Mouse (Mus musculus): ENCODE results near the gene 4933402D24Rik.

The 4933402D24Rik gene

DNA sequence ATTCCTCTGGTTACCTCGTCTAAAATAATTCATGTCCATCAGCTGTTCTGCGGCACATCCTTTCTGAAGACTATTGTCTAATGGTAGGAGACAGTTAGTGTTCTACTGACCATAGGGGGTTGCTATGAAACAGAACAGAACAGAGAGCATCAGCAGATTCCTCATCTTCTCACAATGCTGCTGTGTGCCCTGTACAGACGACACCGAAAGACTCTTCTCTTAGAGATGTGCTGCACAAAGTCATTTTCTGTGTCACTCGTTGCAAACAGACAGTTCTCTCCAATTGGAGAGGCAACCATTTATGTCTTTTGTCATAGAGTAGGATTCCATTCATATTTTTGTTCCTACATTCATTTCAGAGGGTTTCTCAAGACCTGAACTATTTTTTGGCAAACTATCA, at the start of gene 4933402D24Rik:
TSS of gene 4933402D24Rik (minus strand) at position 101 of the 400 bp plus-strand sequence.
- DNase-seq (ENCODE audit: low spot score), result no peak

- DNase-seq (ENCODE audit: low spot score), result no peak
Measured at GRCm38 (mm10) chr1:63808584-63808983, 39.5 kb upstream of the 4933402D24Rik start.

DNA sequence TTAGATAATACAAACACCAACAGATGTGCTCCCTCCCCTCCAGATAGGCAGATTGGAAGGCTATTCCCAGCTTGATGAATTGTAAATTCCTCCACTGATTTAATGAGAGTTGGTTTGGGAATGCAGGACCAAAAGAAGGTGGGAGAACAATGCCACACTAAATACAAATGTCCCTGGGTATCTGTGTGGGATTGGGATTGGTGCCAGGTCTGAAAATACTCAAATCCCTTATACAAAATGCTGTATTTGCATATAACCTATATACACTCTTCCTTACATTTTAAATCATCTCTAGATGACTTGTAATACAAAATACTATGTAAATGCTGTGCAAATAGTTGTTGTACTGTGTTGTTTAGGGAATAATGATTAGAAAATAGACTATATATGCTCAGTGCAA, 36.0 kb upstream of the 4933402D24Rik start:
- no peak for DNase-seq (ENCODE audit: low spot score)

DNA sequence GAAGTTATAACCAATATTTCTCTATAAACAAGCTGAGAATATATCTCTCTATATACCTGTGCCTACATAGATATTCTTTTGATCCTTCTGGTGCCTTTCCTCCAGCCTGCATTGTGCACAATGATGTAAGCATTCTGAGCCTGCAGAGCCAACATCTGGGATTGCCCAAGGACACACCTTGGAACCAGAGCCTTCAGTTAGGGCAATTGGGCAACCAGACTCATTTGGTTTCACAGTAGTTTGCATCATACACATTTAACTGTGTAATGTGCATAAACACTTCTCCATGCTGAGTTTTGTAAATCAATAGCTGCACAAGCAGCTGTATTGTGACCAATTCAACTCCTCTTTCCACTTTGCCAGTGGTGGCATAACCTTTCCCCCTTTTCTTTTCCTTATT, 25.3 kb upstream of the 4933402D24Rik start:
- peak; percentile 0 for DNase-seq (ENCODE audit: low spot score)

GRCm38 (mm10) chr1:63776902-63777630, 8.0 kb upstream of the 4933402D24Rik start:
- no peak for DNase-seq (ENCODE audit: low spot score)

DNA sequence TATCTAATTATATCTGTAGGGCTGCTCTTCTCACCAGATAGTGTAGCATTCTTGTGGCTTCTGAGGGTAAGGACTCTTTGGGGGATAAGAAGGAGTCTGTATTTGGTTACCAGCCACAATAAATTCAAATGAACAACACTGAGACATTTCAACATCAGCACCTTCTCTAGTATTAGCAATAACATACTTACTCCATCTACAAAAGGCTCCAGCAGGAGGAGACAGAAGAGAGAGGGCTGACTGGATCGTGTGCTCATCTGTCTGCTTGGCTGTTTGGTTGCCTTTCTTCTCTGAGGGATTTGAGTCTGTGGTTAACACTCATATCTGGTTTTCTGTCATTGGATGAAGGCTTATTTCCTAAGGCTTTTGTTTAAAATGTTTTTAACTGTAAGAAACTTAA, 7.3 kb upstream of the 4933402D24Rik start:
- DNase-seq (ENCODE audit: low spot score), result no peak

DNA sequence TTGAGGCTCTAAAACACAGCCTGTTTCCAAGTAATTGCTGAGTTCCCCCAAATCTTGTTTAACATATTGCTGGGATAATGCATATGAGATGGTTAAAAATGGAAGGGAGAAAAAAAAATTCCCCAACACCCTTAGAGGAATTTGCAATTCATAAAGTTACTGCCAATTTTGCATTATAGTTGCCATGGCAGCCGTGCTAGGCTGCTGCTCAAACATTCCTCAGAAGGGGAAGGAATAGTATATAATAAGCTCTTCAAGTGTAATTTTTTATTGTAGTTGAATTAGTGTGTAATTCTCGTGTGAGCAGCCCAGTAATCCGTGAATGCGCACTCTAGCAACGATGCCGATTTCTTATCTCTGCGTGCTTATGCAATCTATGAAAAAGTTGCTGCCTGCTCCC, 1.2 kb upstream of the 4933402D24Rik start:
- DNase-seq (ENCODE audit: low spot score), result no peak

- no peak for DNase-seq (ENCODE audit: low spot score)
Measured at GRCm38 (mm10) chr1:63768112-63768511, 955 bp downstream of the 4933402D24Rik start.

GRCm38 (mm10) chr1:63764395-63764794, 4.7 kb downstream of the 4933402D24Rik start:
- no peak for DNase-seq (ENCODE audit: low spot score)

- DNase-seq (ENCODE audit: low spot score), result no peak
Measured at GRCm38 (mm10) chr1:63763881-63764386, 5.1 kb downstream of the 4933402D24Rik start.

- peak; percentile 14 for DNase-seq (ENCODE audit: low spot score)
Measured at GRCm38 (mm10) chr1:63763212-63763694, 5.8 kb downstream of the 4933402D24Rik start.

DNA sequence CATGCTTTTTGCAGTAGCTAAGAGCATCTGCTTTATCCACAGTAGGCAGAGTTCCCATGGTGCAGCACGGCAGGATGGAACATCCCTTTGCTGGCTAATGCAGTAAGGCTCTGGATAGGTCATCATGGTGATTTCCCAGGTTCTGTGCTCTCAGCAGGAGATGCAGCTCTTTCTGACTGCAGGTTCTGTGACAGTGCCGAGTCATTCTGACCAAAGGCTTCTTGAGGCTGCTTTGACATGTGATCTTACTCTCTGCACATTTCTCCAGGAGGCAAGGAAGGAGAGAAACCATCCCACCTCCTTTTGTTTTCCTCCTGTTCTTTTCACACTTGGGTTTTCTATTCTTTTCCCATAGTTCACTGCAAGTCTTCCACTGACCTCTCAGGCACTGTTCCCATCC, 13.1 kb downstream of the 4933402D24Rik start:
- DNase-seq (ENCODE audit: low spot score), result no peak

DNA sequence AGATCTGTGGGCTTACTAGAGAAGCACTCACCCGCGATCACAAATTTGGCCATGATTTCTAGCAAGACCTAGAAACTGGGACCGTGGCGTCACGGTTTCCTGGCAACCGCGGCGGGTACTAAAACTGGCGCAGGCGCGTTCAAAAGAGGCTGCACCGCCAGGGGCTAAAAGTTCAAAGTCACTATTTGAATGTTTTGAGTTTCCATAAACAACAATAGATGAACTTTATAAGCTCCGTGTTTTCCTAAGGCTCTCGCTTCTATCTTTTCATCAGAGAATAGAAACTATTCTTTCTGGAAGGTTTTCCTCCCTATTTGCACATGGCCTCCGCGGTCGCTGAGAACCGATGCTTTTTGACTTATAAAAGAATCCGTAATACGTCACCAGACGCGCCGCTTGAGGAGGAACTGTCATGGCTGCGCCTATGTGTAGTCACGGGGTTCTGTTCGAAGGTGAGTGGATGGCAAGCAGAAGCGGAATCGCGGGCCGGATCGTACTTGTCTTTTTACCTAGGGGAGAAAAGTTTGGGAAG, 38.8 kb downstream of the 4933402D24Rik start, which contains the start of the genes Mdh1b and Fastkd2:
TSS of gene Mdh1b (minus strand) at position 79 of the 532 bp plus-strand sequence.
TSS of gene Fastkd2 (plus strand) at position 375 of the 532 bp plus-strand sequence.
- DNase-seq (ENCODE audit: low spot score), result peak; percentile 93

DNA sequence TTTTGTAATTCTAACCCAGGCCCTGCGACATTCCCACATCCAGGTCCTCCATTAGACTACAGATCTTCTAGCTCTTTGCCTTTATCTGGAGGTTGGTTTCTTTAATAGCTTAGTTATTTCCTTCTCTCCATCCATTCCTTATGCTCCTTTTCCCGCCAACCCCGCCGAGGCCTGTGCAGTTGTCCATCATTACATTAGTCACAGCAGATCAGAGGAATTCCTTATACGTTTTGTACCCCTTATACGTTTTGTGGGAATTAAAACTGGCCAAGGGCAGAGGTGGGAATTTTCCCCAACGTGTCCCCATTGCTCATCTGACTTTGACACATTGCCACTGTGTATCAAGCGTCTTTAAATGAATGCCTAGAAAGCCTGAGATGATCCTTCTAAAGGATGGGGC, 39.3 kb downstream of the 4933402D24Rik start:
- no peak for DNase-seq (ENCODE audit: low spot score)

- DNase-seq (ENCODE audit: low spot score), result no peak
Measured at GRCm38 (mm10) chr1:63720161-63720560, 48.9 kb downstream of the 4933402D24Rik start.

DNA sequence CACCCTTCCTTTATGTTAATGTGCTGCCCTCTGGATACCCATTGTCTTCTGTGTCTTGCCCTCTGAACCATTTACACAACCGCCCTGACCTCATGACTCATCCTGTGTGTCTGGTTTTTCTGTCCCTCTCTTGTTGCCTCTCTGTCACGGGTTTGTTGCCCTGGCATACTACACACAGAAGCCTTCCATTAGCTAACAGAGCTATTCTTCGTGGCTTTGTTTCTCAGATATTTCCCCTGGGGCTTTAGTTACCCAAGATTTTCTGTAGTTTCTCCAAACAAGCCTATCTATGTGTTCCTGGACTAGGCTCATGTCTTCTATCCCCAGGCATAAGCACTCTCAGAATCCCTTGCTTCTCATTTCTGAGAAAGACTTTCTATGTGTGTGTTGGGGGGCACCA, 60.2 kb downstream of the 4933402D24Rik start:
- DNase-seq (ENCODE audit: low spot score), result peak; percentile 7

GRCm38 (mm10) chr1:63705733-63706132, 63.3 kb downstream of the 4933402D24Rik start:
- no peak for DNase-seq (ENCODE audit: low spot score)

All from lung, postnatal 25 days (tissue).